Mouse (Mus musculus) embryonic facial prominence, embryonic 14.5 days (tissue): ENCODE measurements at regions not wholly inside any gene's neighbourhood (a gene's known extent, or its start where the extent isn't known, plus 50 kb on each side); places are given as distances from the start of the nearest gene placed in this dataset.
A peak's percentile ranks its signal among the peaks of the same experiment; 100 is the strongest.

Experiments used
- ATAC-seq: fragments of 200-750 bp; cut with Nextera tagmentation; 2 replicates; pipeline ENCODE4 v1.8.0; 2017; ENCODE audit warnings: low read depth, moderate number of reproducible peaks, moderate TSS enrichment
- DNase-seq: peaks from one replicate; pipeline ENCODE4 v3.0.0-alpha.2; 2015; ENCODE audit warnings: low spot score
- H3K27ac ChIP-seq: fragments of 300-500 bp; sonication (generic); replicated peaks from 2 replicates; pipeline ENCODE4 v1.5.1; 2014; ENCODE audit warnings: low read depth, mild to moderate bottlenecking, low read length, moderate library complexity
- H3K27me3 ChIP-seq: fragments of 300-500 bp; sonication (generic); replicated peaks from 2 replicates; pipeline ENCODE4 v1.6.1; 2014; ENCODE audit warnings: low read length; ENCODE audit not compliant: control insufficient read depth, insufficient read depth
- H3K36me3 ChIP-seq: fragments of 300-500 bp; sonication (generic); 2 replicates; pipeline ENCODE4 v1.6.1; 2014; ENCODE audit warnings: low read length, mixed read lengths; ENCODE audit not compliant: control insufficient read depth, insufficient read depth
- H3K4me1 ChIP-seq: fragments of 300-500 bp; sonication (generic); 2 replicates; pipeline ENCODE4 v1.6.1; 2014; ENCODE audit warnings: antibody characterized with exemption, low read length; ENCODE audit not compliant: control insufficient read depth, insufficient read depth
- H3K4me2 ChIP-seq: fragments of 300-500 bp; sonication (generic); 2 replicates; pipeline ENCODE4 v1.6.1; 2014; ENCODE audit warnings: low read depth, mild to moderate bottlenecking, low read length, moderate library complexity, mixed read lengths
- H3K4me3 ChIP-seq: fragments of 300-500 bp; sonication (generic); 2 replicates; pipeline ENCODE4 v1.5.1; 2014; ENCODE audit warnings: low read depth, mild to moderate bottlenecking, low read length
- H3K9ac ChIP-seq: fragments of 300-500 bp; sonication (generic); 2 replicates; pipeline ENCODE4 v1.6.1; 2014; ENCODE audit warnings: low read depth, mild to moderate bottlenecking, low read length, moderate library complexity, mixed read lengths
- H3K9me3 ChIP-seq: fragments of 300-500 bp; sonication (generic); 2 replicates; pipeline ENCODE4 v1.6.1; 2016; ENCODE audit warnings: low read length; ENCODE audit not compliant: control insufficient read depth
- WGBS: fragments of 180-500 bp; shearing (Covaris S2); extraction: QIAGEN DNeasy Blood & Tissue Kit; methylation state at CpG from one replicate; pipeline ENCODE4 v1.1.7; 2014; 5-methylcytosine and 5-hydroxymethylcytosine counted together

- H3K9me3 ChIP-seq = no peaks in the 10 kb centered on the region
- DNase-seq (peak; percentile 16), ATAC-seq (0 out of 2 replicates have a peak, but pooled peaks have one; percentile 18)
- no peak overlapping the region for H3K27ac ChIP-seq
- no peaks in the 10 kb centered on the region for H3K27me3 ChIP-seq
- H3K36me3 ChIP-seq = no peaks in the 10 kb centered on the region
- no peaks in the 10 kb centered on the region for H3K4me1 ChIP-seq
- 64% methylated on average over 13 of the region's 13 CpGs for WGBS
- no peak overlapping the region for H3K9ac ChIP-seq
- H3K4me3 ChIP-seq = no peak overlapping the region
- no peak overlapping the region for H3K4me2 ChIP-seq
Observed at GRCm38 (mm10) chr4:148337890-148338880, 50.4 kb upstream of the Disp3 start.
